Mouse (Mus musculus) E14TG2a.4 (cell line): ENCODE measurements around the gene Nrm.

Source experiments
- CTCF ChIP-seq: conservative IDR thresholded peaks from 2 replicates; pipeline ENCODE4 v1.5.1; 2014; ENCODE audit warnings: low read length
- NANOG ChIP-seq: IDR thresholded peaks from 2 replicates; pipeline ENCODE4 v1.6.1; 2014; ENCODE audit warnings: borderline replicate concordance, low read length, mixed read lengths

DNA sequence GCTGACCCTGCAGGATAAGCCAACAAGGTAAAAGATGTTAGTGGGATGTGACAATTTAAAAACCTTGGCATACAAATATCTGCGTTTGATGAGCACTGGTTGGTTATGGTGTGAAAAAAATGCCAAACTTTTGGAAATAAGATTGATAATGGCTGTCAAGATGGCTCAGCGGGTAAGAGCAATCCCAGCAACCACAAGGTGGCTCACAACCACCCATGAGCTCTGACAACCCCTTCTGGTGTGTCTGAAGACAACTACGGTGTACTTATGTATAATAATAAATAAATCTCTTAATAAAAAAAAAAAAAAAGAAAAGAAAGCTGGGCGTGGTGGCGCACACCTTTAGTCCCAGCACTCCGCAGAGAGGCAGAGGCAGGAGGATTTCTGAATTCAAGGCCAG lies 53.9 kb downstream of the Nrm start:
- TF ChIP-seq CTCF (no peak), NANOG (no peak)
